Mouse (Mus musculus) lung, adult 2 months (tissue): ENCODE measurements at regions not wholly inside any gene's neighbourhood (a gene's known extent, or its start where the extent isn't known, plus 50 kb on each side); places are given as distances from the start of the nearest gene placed in this dataset.

ENCODE experiments used
- CTCF ChIP-seq: fragments of 200-500 bp; IDR thresholded peaks from 2 replicates; pipeline ENCODE4 v1.5.1; 2011; ENCODE audit warnings: mild to moderate bottlenecking, low read length, control low read depth; ENCODE audit not compliant: insufficient read depth
- POLR2A ChIP-seq: fragments of 200-500 bp; IDR thresholded peaks from 2 replicates; pipeline ENCODE4 v1.6.1; 2011; ENCODE audit warnings: low read depth, mild to moderate bottlenecking, control low read depth, low read length, borderline replicate concordance; ENCODE audit errors: extremely low read depth

DNA sequence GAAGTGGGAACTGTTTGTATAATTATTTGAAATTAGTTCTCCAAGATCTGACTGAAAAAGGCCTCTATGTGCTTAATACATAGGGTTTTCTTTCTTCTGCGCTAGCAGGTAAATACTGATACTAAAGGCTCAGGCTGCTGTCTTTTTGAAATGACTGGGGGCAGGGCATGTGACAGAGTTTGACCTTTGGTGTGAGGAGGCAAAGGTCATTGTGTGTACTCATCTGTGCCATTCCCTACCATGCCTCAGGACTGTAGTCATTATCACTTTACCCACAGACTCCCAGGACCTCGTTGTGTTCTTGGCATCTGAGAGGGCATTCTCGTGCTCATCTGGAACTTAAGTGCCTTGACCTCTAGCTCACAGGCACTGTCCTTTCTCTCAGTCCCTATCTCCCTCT, 88.5 kb downstream of the Sox1 start:
- TF ChIP-seq CTCF (no peak), POLR2A (no peak)
